Mouse (Mus musculus): ENCODE measurements around the gene Ltk. TPM values are rescaled to one million over a fixed set of nuclear protein-coding genes. Genes with fewer than 3 reads are reported as not detected.

Gene Ltk
- polyA plus RNA-seq, 1 experiment from 2014 or later: not detected

- peak overlapping the region; percentile 100 for H3K4me2 ChIP-seq (replicated peaks)
- 0 out of 2 replicates have a peak, but pooled peaks have one; percentile 31 for ATAC-seq (ENCODE audit: insufficient number of reproducible peaks, insufficient read depth, low FRiP score, low TSS enrichment)
Measured at GRCm38 (mm10) chr2:119757601-119758100, 2.6 kb downstream of the Ltk start.

DNA sequence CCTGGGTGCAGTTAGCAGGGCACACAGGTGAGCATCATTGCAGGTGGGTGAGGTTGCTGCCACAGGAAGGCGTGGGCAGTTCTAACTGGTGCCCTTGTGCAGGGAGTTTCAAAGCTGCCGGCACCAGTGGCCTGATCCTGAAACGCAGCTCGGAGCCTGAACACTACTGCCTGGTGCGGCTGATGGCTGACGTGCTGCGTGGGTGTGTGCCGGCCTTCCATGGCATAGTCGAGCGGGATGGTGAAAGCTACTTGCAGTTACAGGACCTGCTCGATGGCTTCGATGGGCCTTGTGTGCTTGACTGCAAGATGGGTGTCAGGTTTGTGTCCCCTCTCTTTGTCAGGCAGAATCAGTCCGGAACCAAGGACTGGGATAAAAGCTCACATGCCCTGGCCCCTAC lies 11.0 kb downstream of the Ltk start:
- Histone ChIP-seq H3K9ac (no peak overlapping the region), H3K27me3 (peaks cover 65% of the 10 kb centered on the region), H3K27ac (no peak overlapping the region), H3K9me3 (no peaks in the 10 kb centered on the region), H3K4me3 (no peak overlapping the region), H3K4me1 (peaks cover 8% of the 10 kb centered on the region), H3K36me3 (no peaks in the 10 kb centered on the region), H3K4me2 (replicated peaks) (no peak overlapping the region)
- ATAC-seq (ENCODE audit: insufficient number of reproducible peaks, insufficient read depth, low FRiP score, low TSS enrichment): no peak
- 67% methylated on average over 13 of the region's 13 CpGs for WGBS

More at GRCm38 (mm10) chr2:119757601-119758100, 2.6 kb downstream of the Ltk start:
- Histone ChIP-seq H3K27ac (no peak overlapping the region), H3K9me3 (no peaks in the 10 kb centered on the region), H3K4me3 (peak overlapping the region; percentile 57), H3K4me1 (peaks cover 16% of the 10 kb centered on the region; the same call in 1 of the 2 replicates), H3K36me3 (no peaks in the 10 kb centered on the region), H3K9ac (peak overlapping the region; percentile 36), H3K27me3 (peaks cover 80% of the 10 kb centered on the region)
- 3% methylated on average over 31 of the region's 31 CpGs for WGBS

DNA sequence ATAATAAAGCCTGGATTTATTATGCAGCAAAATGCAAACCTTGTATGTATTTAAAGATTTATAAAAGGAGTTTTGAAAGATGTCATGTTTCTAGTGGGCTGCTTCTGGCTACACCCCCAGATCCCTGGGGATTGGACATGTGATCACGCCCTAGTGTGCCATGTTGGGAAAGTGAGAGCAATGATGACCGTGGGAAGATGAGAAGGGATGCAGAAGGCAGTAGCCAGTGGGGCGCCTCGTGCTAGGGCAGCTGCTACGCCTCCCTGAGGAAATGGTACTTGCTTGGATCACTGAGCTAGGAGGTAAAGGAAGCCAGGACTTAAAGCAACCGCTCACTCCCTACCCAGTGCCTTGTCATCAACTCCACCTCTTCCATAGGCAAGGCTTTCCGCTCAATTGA lies 12.7 kb downstream of the Ltk start:
- peaks cover 23% of the 10 kb centered on the region for H3K4me1 ChIP-seq
- H3K9me3 ChIP-seq: no peaks in the 10 kb centered on the region
- 75% methylated on average over 7 of the region's 7 CpGs for WGBS
- no peak for ATAC-seq (ENCODE audit: insufficient number of reproducible peaks, insufficient read depth, low FRiP score, low TSS enrichment)
- H3K27ac ChIP-seq: no peak overlapping the region
- H3K4me2 ChIP-seq (replicated peaks): no peak overlapping the region
- H3K27me3 ChIP-seq: peaks cover 69% of the 10 kb centered on the region
- no peak overlapping the region for H3K9ac ChIP-seq
- H3K36me3 ChIP-seq: no peaks in the 10 kb centered on the region
- H3K4me3 ChIP-seq: no peak overlapping the region

- Histone ChIP-seq H3K4me3 (no peak overlapping the region), H3K9me3 (no peaks in the 10 kb centered on the region), H3K9ac (no peak overlapping the region), H3K36me3 (no peaks in the 10 kb centered on the region), H3K27me3 (peaks cover 57% of the 10 kb centered on the region), H3K4me1 (peaks cover 37% of the 10 kb centered on the region), H3K4me2 (replicated peaks) (no peak overlapping the region), H3K27ac (no peak overlapping the region)
- 8% methylated on average over 1 of the region's 1 CpGs for WGBS
- no peak for ATAC-seq (ENCODE audit: insufficient number of reproducible peaks, insufficient read depth, low FRiP score, low TSS enrichment)
Measured at GRCm38 (mm10) chr2:119745281-119745680, 14.9 kb downstream of the Ltk start.

DNA sequence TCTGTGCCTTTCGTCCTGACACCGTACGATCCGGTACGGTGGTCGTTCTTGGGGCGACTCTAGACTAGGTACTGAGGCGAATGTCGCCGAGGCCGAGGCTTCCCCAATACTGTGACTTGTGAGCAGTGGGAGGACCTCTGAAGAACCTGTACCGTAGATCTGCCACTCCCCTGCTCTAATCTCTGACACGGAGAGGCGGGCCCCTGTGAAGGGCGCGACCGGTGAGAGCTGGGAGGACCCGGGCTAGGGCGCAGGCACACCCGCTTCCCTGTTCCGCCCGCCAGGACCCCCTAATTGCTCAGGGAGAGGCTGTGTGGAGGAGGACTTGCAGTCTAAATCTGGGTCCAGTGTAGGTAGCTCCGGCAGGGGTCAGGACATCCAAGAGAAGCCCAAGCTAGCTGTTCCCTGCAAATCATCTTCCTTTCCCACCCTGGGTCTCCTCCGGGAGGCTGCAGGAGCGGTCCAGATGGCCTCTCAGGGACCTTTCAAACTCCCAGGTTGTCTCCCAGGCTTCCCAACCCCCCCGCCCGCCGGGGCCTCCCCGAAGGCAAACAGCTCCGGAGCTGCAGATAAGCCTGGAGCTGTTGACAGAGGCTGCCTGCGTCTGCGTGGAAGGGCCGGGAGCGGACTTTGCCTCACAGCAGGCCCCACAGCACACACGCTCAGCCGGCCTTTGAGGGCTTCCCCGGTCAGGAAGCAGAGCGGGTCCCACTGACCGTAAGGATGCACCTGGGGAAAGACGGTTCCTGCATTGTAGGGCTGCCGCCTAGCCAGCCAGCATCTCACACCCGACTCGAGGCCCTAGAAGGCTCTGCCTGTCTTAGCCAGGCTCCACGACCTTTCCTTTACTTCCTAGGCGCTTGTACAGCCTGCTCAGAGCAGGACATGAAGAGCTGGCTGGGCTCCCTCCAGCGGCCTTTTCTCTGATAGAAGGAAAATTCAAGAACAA lies 15.8 kb downstream of the Ltk start:
- 4% methylated on average over 46 of the region's 46 CpGs for WGBS

DNA sequence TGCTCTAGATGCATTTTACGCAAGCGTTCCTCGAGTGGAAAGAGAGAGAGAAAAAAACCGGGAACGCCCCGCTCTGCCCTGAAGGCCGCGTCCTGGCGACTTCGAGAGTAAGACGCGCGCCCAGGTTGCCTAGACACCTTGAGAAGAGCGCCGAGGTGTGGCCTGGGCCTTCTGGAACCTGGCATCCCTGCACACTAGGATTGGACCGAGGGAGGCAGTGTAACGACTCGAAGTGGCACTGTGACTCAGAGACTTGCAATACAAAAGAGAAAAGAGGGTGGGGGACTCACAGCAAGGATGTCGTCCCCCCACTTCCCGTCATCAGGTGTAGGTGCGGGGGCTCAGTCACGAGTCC lies 16.4 kb downstream of the Ltk start:
- Histone ChIP-seq H3K4me2 (replicated peaks) (peak overlapping the region; percentile 98), H3K36me3 (no peaks in the 10 kb centered on the region), H3K27ac (no peak overlapping the region), H3K9me3 (no peaks in the 10 kb centered on the region), H3K4me3 (peak overlapping the region; percentile 17), H3K27me3 (peaks cover 50% of the 10 kb centered on the region), H3K9ac (no peak overlapping the region), H3K4me1 (peaks cover 37% of the 10 kb centered on the region)
- no peak for ATAC-seq (ENCODE audit: insufficient number of reproducible peaks, insufficient read depth, low FRiP score, low TSS enrichment)
- WGBS: 5% methylated on average over 22 of the region's 22 CpGs

More for the DNA sequence above, 15.8 kb downstream of the Ltk start:
- Histone ChIP-seq H3K27ac (no peak overlapping the region), H3K9me3 (no peaks in the 10 kb centered on the region), H3K9ac (peak overlapping the region; percentile 19; the same call in 1 of the 2 replicates), H3K4me2 (replicated peaks) (peak overlapping the region; percentile 98), H3K4me1 (peaks cover 37% of the 10 kb centered on the region), H3K36me3 (no peaks in the 10 kb centered on the region), H3K27me3 (peaks cover 51% of the 10 kb centered on the region), H3K4me3 (peak overlapping the region; percentile 17)
- no peak for ATAC-seq (ENCODE audit: insufficient number of reproducible peaks, insufficient read depth, low FRiP score, low TSS enrichment)

GRCm38 (mm10) chr2:119743176-119743807 lies 16.9 kb downstream of the Ltk start:
- H3K4me2 ChIP-seq (replicated peaks): peak overlapping the region; percentile 98
- 11% methylated on average over 31 of the region's 31 CpGs for WGBS
- H3K27me3 ChIP-seq: peaks cover 49% of the 10 kb centered on the region
- no peak overlapping the region for H3K27ac ChIP-seq
- 0 out of 2 replicates have a peak overlapping the region, but pooled peaks have one; percentile 57 for H3K9ac ChIP-seq
- H3K9me3 ChIP-seq: no peaks in the 10 kb centered on the region
- peaks cover 37% of the 10 kb centered on the region for H3K4me1 ChIP-seq
- H3K36me3 ChIP-seq: no peaks in the 10 kb centered on the region
- no peak for ATAC-seq (ENCODE audit: insufficient number of reproducible peaks, insufficient read depth, low FRiP score, low TSS enrichment)
- peak overlapping the region; percentile 66 for H3K4me3 ChIP-seq

GRCm38 (mm10) chr2:119742461-119743175 lies 17.6 kb downstream of the Ltk start:
- no peak for ATAC-seq (ENCODE audit: insufficient number of reproducible peaks, insufficient read depth, low FRiP score, low TSS enrichment)
- 1% methylated on average over 67 of the region's 70 CpGs for WGBS

DNA sequence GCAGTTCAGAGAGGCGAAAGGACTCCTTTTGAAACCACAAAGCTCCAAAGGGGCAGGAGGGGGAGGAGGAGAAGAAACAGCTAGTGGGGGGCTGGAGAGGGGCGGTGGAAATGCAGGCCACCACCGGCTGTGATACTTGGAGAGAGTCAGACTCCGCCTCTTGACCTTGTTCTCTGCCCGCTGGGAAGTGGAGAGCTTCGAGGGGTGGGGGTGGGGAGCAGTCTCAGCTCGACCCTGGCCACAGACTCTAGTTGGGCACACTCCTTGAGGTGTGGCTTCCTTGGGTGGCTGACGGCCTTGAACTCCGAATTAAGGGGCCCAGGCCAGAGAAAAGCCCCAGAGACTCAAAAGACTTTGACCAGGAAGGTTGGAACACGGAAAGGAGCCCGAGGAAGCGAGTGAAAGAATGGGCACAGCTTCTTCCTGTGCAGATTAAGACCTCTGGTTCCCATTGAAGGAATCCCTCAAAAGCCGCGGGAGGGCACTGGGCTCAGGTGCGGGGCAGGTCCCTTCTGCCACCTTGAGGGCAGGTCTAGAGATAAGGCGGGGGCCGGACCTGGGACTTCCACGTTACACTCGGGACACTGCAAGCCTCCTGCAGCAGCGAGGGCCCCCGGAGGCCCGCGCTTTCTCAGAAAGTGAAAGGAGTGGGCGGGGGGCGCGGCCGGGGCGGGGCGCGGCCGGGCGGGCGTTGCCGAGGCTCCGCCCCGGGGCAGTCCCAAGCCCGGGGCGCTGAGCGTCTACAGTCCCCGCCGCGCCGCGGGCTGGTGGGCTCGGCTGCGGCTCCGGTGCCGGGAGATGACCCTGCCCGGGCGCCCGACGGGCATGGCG lies 18.4 kb downstream of the Ltk start, which contains the start of gene Itpka:
Gene Itpka, plus strand, starts transcription at position 757 of the 831 bp plus-strand sequence.
- H3K9me3 ChIP-seq: no peaks in the 10 kb centered on the region
- 0% methylated on average over 36 of the region's 53 CpGs for WGBS
- H3K27ac ChIP-seq: peak within 1 kb of the TSS; percentile 55
- H3K9ac ChIP-seq: peak within 1 kb of the TSS; percentile 57
- peak within 1 kb of the TSS; percentile 66 for H3K4me3 ChIP-seq
- H3K4me2 ChIP-seq (replicated peaks): peak within 1 kb of the TSS; percentile 98
- H3K4me1 ChIP-seq: peaks cover 37% of the 10 kb centered on the region
- ATAC-seq (ENCODE audit: insufficient number of reproducible peaks, insufficient read depth, low FRiP score, low TSS enrichment): peak; percentile 61
- peaks cover 56% of the 10 kb centered on the region for H3K27me3 ChIP-seq
- no peaks in the 10 kb centered on the region for H3K36me3 ChIP-seq

More at GRCm38 (mm10) chr2:119742461-119743175, 17.6 kb downstream of the Ltk start:
- Histone ChIP-seq H3K36me3 (no peaks in the 10 kb centered on the region), H3K4me1 (peaks cover 37% of the 10 kb centered on the region), H3K4me3 (peak overlapping the region; percentile 66), H3K9ac (peak overlapping the region; percentile 57), H3K4me2 (replicated peaks) (peak overlapping the region; percentile 98), H3K27ac (no peak overlapping the region), H3K9me3 (no peaks in the 10 kb centered on the region), H3K27me3 (peaks cover 49% of the 10 kb centered on the region)

- H3K36me3 ChIP-seq: no peaks in the 10 kb centered on the region
- no peak overlapping the region for H3K4me2 ChIP-seq (replicated peaks)
- no peaks in the 10 kb centered on the region for H3K9me3 ChIP-seq
- H3K4me3 ChIP-seq: no peak overlapping the region
- no peak for ATAC-seq (ENCODE audit: insufficient number of reproducible peaks, insufficient read depth, low FRiP score, low TSS enrichment)
- no peak overlapping the region for H3K9ac ChIP-seq
- WGBS: 15% methylated on average over 2 of the region's 2 CpGs
- H3K4me1 ChIP-seq: peaks cover 37% of the 10 kb centered on the region
- H3K27ac ChIP-seq: no peak overlapping the region
- peaks cover 53% of the 10 kb centered on the region for H3K27me3 ChIP-seq
Measured at GRCm38 (mm10) chr2:119740567-119740966, 19.7 kb downstream of the Ltk start.
